Mouse (Mus musculus) gastrocnemius, postnatal 10 days (tissue): ENCODE results near the gene Fam57b. TPM values are rescaled to one million over a fixed set of nuclear protein-coding genes. Genes with fewer than 3 reads are reported as not detected.
A peak's percentile ranks its signal among the peaks of the same experiment; 100 is the strongest.

ENCODE experiments used
- DNase-seq: peaks from one replicate; pipeline ENCODE4 v3.0.0; 2021; ENCODE audit warnings: mixed read lengths
- long read RNA-seq, 2 experiments: library from polyadenylated mRNA; stranded (forward); transcript quantifications; one replicate each; pipeline ENCODE4 v2.0.0; 2021
- total RNA-seq, 2 experiments: library from RNA; stranded (reverse); gene quantifications; 2 replicates each; pipeline ENCODE4 v1.2.3; 2021

Fam57b gene
- total RNA-seq = 10 to 100 TPM; 10.3 to 10.5 TPM
- long read RNA-seq, experiment 1, partial matches to known transcripts = 2 of 6 reads
- long read RNA-seq, experiment 1, other reads (novel, unspliced or antisense) = 4 of 6 reads
- long read RNA-seq, experiment 2, partial matches to known transcripts = 0 of 7 reads
- long read RNA-seq, experiment 2, other reads (novel, unspliced or antisense) = 5 of 7 reads

DNA sequence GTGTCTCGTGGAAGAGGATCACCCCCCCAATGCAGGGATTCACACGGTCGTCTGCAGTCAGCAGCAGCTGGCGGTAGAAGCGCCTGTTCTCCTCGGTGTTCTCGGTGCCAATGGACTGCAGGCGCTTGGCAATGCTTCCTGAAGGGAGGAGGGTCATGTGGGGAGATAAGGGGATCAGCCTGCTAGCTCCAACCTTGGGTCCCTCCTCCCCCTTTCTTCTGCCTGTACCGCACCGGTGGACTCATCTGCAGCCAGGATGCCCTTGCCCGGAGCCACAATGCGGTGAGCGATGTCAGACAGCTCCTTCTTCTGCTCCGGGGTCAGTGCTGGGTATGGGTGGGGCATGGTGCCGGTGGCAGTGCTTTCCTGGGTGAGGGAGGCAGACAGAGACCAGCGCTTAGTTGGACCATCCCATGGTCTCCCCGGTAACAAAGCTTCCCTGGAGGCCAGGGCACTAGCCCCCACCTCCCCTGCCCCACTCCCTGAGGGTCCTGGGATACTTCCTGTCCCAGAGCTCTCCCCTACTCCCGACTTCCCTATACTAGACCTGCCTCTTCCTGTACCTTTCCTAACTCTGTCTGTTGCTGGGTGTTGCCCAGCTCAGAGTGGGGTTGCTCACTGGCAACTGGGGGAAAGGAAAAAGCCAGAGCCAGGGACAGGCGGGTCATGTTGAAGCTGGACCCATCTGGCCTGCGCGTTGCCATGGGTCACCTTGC is at the start of gene Fam57b:
TSS of gene Fam57b (plus strand) at position 258 of the 716 bp plus-strand sequence.
- DNase-seq = peak; percentile 27

DNA sequence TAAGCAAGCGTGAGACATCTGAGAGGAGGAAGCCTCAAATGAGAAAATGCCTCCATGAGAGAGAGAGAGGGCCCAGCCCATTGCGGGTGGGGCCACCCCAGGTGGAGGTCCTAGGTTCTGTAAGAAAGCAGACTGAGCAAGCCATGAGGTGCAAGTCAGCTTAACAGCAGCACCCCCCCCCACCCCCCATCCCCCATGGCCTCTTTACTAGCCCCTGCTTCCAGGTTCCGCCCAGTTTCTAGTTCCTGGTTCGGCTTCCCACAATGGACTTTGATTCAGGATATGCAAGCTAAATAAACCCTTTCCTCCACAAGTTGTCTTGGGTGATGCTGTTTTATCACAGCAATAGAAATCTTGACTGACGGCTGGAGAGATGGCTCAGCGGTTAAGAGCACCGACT is 48.6 kb upstream of the Fam57b start:
- DNase-seq = no peak

GRCm38 (mm10) chr7:126749582-126750343 is 47.7 kb upstream of the Fam57b start:
- DNase-seq = no peak

- peak; percentile 74 for DNase-seq
Observed at GRCm38 (mm10) chr7:126754866-126755265, 42.6 kb upstream of the Fam57b start.

- DNase-seq = no peak
Observed at GRCm38 (mm10) chr7:126758539-126758938, 38.9 kb upstream of the Fam57b start.

GRCm38 (mm10) chr7:126759050-126759671 is 38.3 kb upstream of the Fam57b start, which contains the start of gene Mapk3:
Gene Mapk3, plus strand, starts transcription at chr7:126759601.
- DNase-seq = peak; percentile 88

DNA sequence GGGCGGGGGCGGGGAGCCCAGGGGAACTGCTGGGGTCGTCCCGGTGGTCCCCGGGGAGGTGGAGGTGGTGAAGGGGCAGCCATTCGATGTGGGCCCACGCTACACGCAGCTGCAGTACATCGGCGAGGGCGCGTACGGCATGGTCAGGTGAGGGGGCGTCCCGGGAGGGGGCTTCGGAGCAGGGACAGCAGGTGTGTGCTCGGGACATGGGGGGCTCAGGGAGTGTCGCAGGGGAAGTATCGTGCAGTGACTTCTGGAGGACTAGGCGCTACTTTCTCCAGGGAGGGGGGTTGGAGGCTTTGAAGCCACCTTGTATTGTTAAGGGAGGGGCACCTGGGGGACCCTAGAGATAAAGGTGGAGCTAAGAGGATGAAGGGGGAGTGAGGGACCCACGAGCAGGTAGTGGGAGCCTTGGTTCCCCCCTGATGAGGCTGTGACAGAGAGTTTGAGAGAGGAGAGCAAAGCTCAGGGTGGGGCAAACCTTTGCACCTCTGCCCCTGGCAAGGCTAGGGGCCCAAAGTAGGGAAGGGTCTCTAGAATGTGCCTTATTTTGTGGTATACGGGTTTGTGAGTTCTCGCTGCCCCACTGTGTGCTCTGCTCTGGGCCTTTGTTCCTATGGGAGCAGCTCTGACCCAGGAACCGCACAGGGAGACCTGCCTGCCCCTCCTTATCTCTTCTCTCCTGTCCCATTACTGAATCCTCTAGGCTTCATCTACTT is 37.6 kb upstream of the Fam57b start:
- DNase-seq = no peak

- peak; percentile 56 for DNase-seq
Observed at GRCm38 (mm10) chr7:126760391-126760802, 37.1 kb upstream of the Fam57b start.

GRCm38 (mm10) chr7:126760956-126761355 is 36.5 kb upstream of the Fam57b start:
- no peak for DNase-seq

GRCm38 (mm10) chr7:126761529-126762067 is 35.9 kb upstream of the Fam57b start:
- DNase-seq = no peak

- no peak for DNase-seq
Observed at GRCm38 (mm10) chr7:126762471-126763008, 34.9 kb upstream of the Fam57b start.

DNA sequence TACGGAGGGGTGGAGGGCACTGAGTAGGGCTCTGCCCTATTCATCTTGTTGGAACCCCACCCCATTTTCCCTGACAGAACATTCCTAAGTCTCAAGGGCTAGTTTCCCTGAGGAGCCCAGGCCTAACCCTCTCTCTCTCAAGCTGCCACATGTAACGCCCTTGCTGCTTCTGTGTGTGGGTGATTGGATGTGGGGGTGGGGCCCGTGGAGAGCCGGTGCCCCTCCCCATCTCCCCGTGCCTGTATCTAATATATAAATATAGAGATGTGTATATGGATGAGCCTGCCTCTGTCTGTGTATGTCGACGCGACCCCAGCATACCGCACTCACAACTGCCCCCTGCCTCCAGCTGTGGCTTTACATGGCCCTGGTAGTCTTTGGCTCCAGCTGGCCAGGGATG is 31.9 kb upstream of the Fam57b start:
- no peak for DNase-seq

DNA sequence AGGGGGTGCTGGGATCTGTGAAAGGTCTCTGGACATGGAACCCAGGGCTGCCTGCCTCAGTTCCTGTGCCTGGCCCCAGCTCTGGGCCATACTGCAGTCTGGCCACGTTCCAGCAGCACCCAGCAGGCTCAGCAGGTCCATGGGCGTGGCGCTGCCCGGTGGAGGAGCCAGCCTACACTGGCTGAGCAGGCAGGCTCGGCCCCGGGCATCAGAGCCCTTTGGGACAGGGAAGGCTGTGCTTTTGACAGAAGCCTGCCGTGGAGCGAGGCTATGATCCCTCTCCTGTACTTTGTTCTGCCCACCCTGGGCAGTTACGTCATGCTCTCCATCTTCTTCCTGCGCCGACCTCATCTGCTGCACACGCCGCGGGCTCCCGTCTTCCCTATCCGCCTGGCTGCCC is 31.3 kb upstream of the Fam57b start, which contains the start of gene Gdpd3:
TSS of gene Gdpd3 (plus strand) at position 134 of the 400 bp plus-strand sequence.
- DNase-seq = no peak

DNA sequence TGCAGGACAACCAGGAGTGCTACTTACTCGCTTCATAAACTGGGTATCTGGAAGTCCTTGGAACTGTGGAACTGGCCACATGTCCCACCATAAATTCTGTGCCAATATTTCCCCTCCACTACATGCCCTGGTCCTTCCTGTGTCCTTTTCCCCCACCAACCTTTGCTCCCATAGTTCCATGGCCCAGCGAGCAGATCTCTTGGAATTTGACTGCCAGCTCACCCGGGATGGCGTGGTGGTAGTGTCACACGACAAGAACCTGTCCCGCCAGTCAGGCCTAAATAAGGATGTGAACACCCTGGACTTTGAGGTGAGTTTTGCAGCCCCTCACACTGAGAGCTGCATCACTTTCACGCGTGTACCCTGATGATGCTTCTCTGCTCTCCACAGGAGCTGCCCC is 30.5 kb upstream of the Fam57b start:
- DNase-seq = no peak

GRCm38 (mm10) chr7:126770784-126771183 is 26.7 kb upstream of the Fam57b start:
- no peak for DNase-seq

DNA sequence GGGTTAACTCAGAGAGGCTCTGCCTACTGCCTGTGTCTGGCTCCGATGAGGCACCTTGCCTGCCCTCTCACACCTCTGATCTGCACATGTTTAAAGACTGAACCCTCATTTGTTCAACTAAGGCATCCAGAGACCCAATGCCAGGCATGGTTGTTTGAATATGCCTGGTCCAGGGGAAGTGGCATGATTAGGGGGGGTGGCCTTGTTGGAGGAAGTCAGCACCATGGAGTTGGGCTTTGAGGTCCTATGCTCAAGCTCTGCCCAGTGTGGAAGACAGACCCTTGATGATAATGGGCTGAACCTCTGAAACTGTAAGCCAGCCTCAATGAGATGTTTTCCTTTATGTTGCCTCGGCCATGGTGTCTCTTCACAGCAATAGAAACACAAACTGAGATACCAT is 24.1 kb upstream of the Fam57b start:
- no peak for DNase-seq

DNA sequence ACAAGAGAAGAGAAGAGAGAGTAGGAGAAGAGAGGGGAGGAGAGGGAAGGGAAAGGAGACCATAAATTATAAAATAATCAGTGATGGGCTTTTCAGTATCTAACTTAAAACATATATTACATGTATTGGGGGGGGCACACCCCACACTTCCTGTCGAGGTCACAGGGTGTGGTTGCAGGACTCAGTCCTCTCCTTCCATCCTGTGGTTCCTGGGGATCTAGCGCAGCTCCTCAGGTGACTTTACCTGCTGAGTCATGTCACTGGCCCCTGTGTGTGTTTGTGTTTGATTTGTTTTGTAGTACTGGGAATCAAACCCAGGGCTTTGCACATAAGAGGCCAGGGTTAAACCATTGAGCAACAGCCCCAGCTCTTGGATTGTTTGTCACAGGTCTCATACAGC is 23.0 kb upstream of the Fam57b start:
- no peak for DNase-seq

GRCm38 (mm10) chr7:126775185-126775977 is 22.1 kb upstream of the Fam57b start:
- DNase-seq = no peak

DNA sequence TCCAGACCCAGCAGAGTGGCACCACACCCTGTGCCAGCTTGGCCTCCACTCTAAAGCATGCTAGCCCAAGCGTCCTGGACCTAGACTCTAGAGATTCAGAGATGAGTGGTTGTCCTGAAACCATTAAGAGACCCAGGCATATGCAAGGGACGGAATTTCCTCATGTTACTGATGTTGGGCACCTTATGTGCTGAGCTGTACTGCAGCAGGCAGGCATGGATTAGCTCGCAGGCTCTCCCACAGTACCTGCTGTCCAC is 21.6 kb upstream of the Fam57b start:
- DNase-seq = no peak

GRCm38 (mm10) chr7:126776598-126777057 is 20.8 kb upstream of the Fam57b start, which contains the start of gene Ypel3:
Gene Ypel3, plus strand, starts transcription at chr7:126776955.
- DNase-seq = peak; percentile 95

- DNase-seq = no peak
Observed at GRCm38 (mm10) chr7:126777476-126777875, 20.0 kb upstream of the Fam57b start.
